Mouse (Mus musculus): ENCODE results near the gene Thap3.

DNA sequence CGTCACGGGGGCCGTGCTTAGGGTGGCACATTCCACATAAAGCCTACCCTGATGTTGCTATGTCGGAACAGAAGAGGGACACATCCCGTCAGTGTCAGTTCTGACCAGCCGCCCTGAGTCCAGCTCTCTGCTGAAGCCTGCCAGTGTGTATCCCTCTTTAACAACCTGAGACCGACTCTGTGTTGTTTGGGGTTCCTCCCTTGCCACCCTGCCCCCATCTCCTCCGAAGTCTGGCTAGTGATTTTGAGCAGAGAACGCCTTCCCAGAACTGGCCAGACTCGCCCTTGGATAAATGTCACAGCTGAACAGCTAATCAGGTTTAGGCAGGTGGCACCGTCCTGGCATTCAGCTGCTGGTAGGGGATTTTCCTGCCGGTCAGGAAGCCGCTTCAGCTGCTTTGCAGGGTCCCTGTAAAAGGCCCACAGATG lies 21.9 kb upstream of the Thap3 start:
- TF ChIP-seq TAL1 (IDR thresholded peaks at IDR 0.05; ENCODE audit: low read length) = 0 out of 3 replicates have a peak, but pooled peaks have one; percentile 19
- no peak for TF ChIP-seq GATA1 (IDR thresholded peaks at IDR 0.05; ENCODE audit: low read length)

All from erythroblast, embryonic 14.5 days (primary cell).